Mouse (Mus musculus): ENCODE measurements around the gene Lpar5.

DNA sequence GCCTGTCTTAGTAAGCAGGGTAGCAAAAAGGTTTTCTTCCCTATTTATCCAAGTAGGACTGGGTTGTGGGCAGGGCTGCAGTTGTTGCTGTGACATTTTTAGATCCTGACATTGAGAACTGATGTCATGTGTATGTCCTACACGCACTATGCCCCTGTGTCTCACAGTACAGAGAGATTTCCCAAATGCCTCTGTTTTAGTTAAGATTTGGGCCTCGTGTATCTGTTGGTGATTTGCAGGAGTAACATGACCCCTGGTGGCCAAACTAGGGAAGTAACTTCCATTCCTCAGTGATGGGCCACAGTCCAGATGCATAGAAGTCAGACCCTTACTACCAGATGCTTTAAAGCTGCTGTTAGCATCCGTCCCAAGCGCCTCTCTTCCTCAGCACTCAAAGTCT is 16.7 kb downstream of the Lpar5 start:
- no peak for TF ChIP-seq POLR2A (IDR thresholded peaks at IDR 0.05; ENCODE audit: control insufficient read depth, extremely low read depth, insufficient read depth, low read length, poor library complexity)
- TF ChIP-seq CTCF (IDR thresholded peaks at IDR 0.05; ENCODE audit: borderline replicate concordance, control insufficient read depth, extremely low read depth, insufficient read depth, low read length, poor library complexity), result no peak
